Mouse (Mus musculus): ENCODE measurements around the gene Fstl4. TPM values are rescaled to one million over a fixed set of nuclear protein-coding genes. Genes with fewer than 3 reads are reported as not detected.
"Not testable (repeated sequence)": the region's sequence is repeated elsewhere in the genome, so short reads cannot be mapped to it uniquely, and the experiment has no call there.

Gene Fstl4
- polyA plus RNA-seq, 1 experiment from 2014 or later: 2.6 TPM

- H3K4me1 ChIP-seq (replicated peaks); H3K36me3 ChIP-seq; H3K4me3 ChIP-seq; H3K27ac ChIP-seq; H3K9me3 ChIP-seq; H3K27me3 ChIP-seq (ENCODE audit: insufficient read depth, poor library complexity, severe bottlenecking); DNase-seq (ENCODE audit: low spot score): not testable (repeated sequence)
- 88% methylated on average over 3 of the region's 3 CpGs for WGBS
Measured at GRCm38 (mm10) chr11:53087896-53088295, 323.5 kb downstream of the Fstl4 start.

DNA sequence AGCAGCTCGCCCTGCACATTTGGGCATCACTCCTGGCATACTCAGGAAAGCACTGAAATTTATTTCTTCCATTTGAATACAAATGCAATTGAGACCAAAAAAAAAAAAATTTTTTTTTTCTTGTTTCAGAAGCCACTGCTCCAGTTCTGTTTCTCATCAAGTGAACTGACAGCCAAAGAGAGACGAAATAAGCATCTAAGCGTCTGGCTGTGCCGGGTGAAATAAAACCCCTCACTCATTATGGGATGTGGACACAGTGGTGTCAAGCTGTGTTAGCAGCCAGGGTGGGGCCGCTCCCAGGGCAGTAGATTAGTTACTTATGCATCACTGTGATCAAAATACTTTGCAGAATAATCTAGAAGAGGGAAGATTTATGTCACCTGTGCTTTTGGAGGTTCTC, 327.2 kb downstream of the Fstl4 start:
- no peak overlapping the region for H3K27ac ChIP-seq
- H3K36me3 ChIP-seq: no peaks in the 10 kb centered on the region
- 64% methylated on average over 5 of the region's 5 CpGs for WGBS
- 0 out of 2 replicates have a peak, but pooled peaks cover 9% of the 10 kb centered on the region for H3K4me1 ChIP-seq (replicated peaks)
- no peaks in the 10 kb centered on the region for H3K9me3 ChIP-seq
- no peak for DNase-seq (ENCODE audit: low spot score)
- no peak overlapping the region for H3K4me3 ChIP-seq
- H3K27me3 ChIP-seq (ENCODE audit: insufficient read depth, poor library complexity, severe bottlenecking): no peaks in the 10 kb centered on the region

DNA sequence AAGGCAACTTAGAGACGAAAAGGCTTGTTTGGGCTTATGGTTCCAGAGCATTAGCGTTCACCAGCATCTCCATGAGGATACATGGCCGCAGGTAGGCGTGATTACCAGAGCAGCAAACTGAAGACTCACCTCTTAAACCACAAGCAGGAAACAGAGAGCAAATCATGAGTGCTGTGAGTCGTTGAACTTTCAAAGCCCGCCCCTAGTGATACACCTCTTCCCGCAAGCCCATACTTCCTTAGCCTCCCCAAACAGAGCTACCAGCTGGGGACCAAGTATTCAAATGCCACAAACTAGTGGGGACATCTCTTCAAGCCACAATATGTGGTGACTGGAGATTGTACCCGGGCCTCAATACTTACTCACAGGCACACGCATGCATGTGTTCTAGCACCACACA, 332.4 kb downstream of the Fstl4 start:
- DNase-seq (ENCODE audit: low spot score): no peak
- Histone ChIP-seq H3K4me3 (no peak overlapping the region), H3K27me3 (ENCODE audit: insufficient read depth, poor library complexity, severe bottlenecking) (0 out of 2 replicates have a peak, but pooled peaks cover 2% of the 10 kb centered on the region), H3K4me1 (replicated peaks) (0 out of 2 replicates have a peak, but pooled peaks cover 9% of the 10 kb centered on the region), H3K36me3 (no peaks in the 10 kb centered on the region), H3K9me3 (no peaks in the 10 kb centered on the region), H3K27ac (no peak overlapping the region)
- WGBS: 93% methylated on average over 9 of the region's 9 CpGs

DNA sequence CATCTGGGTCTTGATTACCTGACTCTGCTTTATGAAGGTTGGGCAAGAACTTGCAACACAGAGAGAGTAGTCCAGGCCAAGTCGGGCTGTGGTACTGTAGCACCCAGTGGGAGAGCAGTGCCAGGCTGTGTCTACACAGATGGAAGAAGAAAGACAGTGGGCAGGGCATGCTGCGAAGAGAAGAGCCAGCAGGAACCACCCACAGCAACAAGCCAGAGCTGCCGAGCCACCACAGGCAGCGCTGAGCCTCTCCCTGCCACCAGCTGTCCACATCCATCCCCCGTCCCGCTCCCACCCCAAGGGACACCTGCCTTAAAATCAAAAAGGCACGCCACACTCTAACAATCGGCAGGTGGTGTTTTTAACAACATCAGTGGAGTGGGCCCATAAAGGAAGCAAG, 332.9 kb downstream of the Fstl4 start:
- H3K27ac ChIP-seq: no peak overlapping the region
- H3K4me1 ChIP-seq (replicated peaks): 0 out of 2 replicates have a peak, but pooled peaks cover 6% of the 10 kb centered on the region
- 81% methylated on average over 8 of the region's 8 CpGs for WGBS
- H3K36me3 ChIP-seq: no peaks in the 10 kb centered on the region
- no peak for DNase-seq (ENCODE audit: low spot score)
- no peaks in the 10 kb centered on the region for H3K9me3 ChIP-seq
- 0 out of 2 replicates have a peak, but pooled peaks cover 2% of the 10 kb centered on the region for H3K27me3 ChIP-seq (ENCODE audit: insufficient read depth, poor library complexity, severe bottlenecking)
- no peak overlapping the region for H3K4me3 ChIP-seq

DNA sequence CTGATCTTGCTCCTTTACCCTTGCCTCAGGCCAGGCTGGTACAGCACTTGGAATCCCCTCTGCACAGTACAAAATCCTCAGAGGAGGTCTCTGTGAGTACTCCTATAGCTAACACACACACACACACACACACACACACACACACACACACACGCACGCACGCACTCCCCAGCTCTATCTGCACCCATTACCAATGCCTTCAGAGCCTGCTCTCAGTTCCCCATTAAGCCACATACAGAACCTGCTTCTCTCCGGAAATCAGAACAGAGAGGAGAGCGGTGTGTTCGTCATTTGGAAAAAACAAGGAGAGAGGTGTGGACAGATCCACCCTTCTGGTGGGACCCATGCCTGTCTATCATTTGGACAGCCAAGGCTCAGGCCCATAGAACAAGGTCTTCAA, 333.4 kb downstream of the Fstl4 start:
- Histone ChIP-seq H3K4me1 (replicated peaks) (0 out of 2 replicates have a peak, but pooled peaks cover 6% of the 10 kb centered on the region), H3K4me3 (no peak overlapping the region), H3K9me3 (no peaks in the 10 kb centered on the region), H3K36me3 (no peaks in the 10 kb centered on the region), H3K27ac (no peak overlapping the region), H3K27me3 (ENCODE audit: insufficient read depth, poor library complexity, severe bottlenecking) (0 out of 2 replicates have a peak, but pooled peaks cover 2% of the 10 kb centered on the region)
- DNase-seq (ENCODE audit: low spot score): no peak
- 88% methylated on average over 6 of the region's 6 CpGs for WGBS

GRCm38 (mm10) chr11:53098780-53099198, 334.4 kb downstream of the Fstl4 start:
- Histone ChIP-seq H3K36me3 (no peaks in the 10 kb centered on the region), H3K4me3 (no peak overlapping the region), H3K9me3 (no peaks in the 10 kb centered on the region), H3K4me1 (replicated peaks) (peaks cover 11% of the 10 kb centered on the region; the same call in 1 of the 2 replicates), H3K27me3 (ENCODE audit: insufficient read depth, poor library complexity, severe bottlenecking) (0 out of 2 replicates have a peak, but pooled peaks cover 2% of the 10 kb centered on the region), H3K27ac (no peak overlapping the region)
- no peak for DNase-seq (ENCODE audit: low spot score)
- WGBS: 82% methylated on average over 3 of the region's 3 CpGs

- no peak overlapping the region for H3K4me3 ChIP-seq
Measured at GRCm38 (mm10) chr11:53099322-53099721, 334.9 kb downstream of the Fstl4 start.

GRCm38 (mm10) chr11:53101732-53102131, 337.3 kb downstream of the Fstl4 start:
- peaks cover 10% of the 10 kb centered on the region; the same call in 1 of the 2 replicates for H3K4me1 ChIP-seq (replicated peaks)
- 87% methylated on average over 5 of the region's 5 CpGs for WGBS
- DNase-seq (ENCODE audit: low spot score): no peak
- no peaks in the 10 kb centered on the region for H3K36me3 ChIP-seq
- 0 out of 2 replicates have a peak, but pooled peaks cover 2% of the 10 kb centered on the region for H3K27me3 ChIP-seq (ENCODE audit: insufficient read depth, poor library complexity, severe bottlenecking)
- no peak overlapping the region for H3K4me3 ChIP-seq
- no peaks in the 10 kb centered on the region for H3K9me3 ChIP-seq
- H3K27ac ChIP-seq: no peak overlapping the region

More at GRCm38 (mm10) chr11:53099322-53099721, 334.9 kb downstream of the Fstl4 start:
- 89% methylated on average over 5 of the region's 5 CpGs for WGBS
- no peak for DNase-seq (ENCODE audit: low spot score)
- Histone ChIP-seq H3K27me3 (ENCODE audit: insufficient read depth, poor library complexity, severe bottlenecking) (0 out of 2 replicates have a peak, but pooled peaks cover 2% of the 10 kb centered on the region), H3K27ac (no peak overlapping the region), H3K36me3 (no peaks in the 10 kb centered on the region), H3K4me1 (replicated peaks) (peaks cover 13% of the 10 kb centered on the region; the same call in 1 of the 2 replicates), H3K9me3 (no peaks in the 10 kb centered on the region)

DNA sequence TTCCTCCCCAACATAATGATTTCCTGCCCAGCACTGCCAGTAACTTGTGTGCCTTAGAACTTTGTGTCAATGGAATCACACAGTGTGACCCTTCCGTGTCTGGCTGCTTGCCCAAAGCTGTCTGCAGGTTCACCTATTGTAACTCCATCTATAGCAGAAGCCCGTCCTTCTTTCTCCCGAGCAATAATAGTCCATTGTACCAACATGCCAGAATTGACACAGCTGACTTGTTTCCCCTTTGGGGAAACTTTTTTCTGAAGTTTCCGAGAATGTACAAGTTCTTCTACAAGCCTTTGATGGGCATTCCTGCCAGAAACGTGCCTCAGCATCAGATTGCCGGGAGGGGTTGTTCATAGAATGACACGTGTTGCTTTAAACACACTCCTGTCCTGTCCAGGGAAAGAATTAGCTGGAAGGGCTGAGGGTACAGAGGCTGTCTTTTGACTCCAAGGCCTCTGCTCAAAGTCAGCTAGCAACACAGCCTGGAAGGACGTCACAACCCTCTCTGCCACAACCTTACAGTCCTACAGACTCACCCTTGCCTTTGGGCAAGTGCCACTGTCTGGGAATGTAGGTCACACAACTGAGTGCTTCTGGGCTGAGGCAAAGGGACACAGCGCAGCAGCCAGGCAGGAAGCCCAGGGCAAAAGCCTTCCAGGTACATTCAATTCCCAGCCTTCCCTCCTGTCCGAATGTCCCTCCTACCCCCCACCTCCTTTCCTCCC, 339.3 kb downstream of the Fstl4 start:
- DNase-seq (ENCODE audit: low spot score): no peak
- no peaks in the 10 kb centered on the region for H3K36me3 ChIP-seq
- H3K27me3 ChIP-seq (ENCODE audit: insufficient read depth, poor library complexity, severe bottlenecking): 0 out of 2 replicates have a peak, but pooled peaks cover 2% of the 10 kb centered on the region
- no peak overlapping the region for H3K27ac ChIP-seq
- no peak overlapping the region for H3K4me3 ChIP-seq
- 43% methylated on average over 10 of the region's 10 CpGs for WGBS
- peaks cover 10% of the 10 kb centered on the region; the same call in 1 of the 2 replicates for H3K4me1 ChIP-seq (replicated peaks)
- no peaks in the 10 kb centered on the region for H3K9me3 ChIP-seq

GRCm38 (mm10) chr11:53107706-53108105, 343.3 kb downstream of the Fstl4 start:
- 81% methylated on average over 5 of the region's 5 CpGs for WGBS
- no peak for DNase-seq (ENCODE audit: low spot score)
- H3K36me3 ChIP-seq: no peaks in the 10 kb centered on the region
- H3K27ac ChIP-seq: no peak overlapping the region
- H3K27me3 ChIP-seq (ENCODE audit: insufficient read depth, poor library complexity, severe bottlenecking): no peaks in the 10 kb centered on the region
- H3K4me1 ChIP-seq (replicated peaks): peaks cover 23% of the 10 kb centered on the region; the same call in 1 of the 2 replicates
- H3K9me3 ChIP-seq: no peaks in the 10 kb centered on the region
- no peak overlapping the region for H3K4me3 ChIP-seq

DNA sequence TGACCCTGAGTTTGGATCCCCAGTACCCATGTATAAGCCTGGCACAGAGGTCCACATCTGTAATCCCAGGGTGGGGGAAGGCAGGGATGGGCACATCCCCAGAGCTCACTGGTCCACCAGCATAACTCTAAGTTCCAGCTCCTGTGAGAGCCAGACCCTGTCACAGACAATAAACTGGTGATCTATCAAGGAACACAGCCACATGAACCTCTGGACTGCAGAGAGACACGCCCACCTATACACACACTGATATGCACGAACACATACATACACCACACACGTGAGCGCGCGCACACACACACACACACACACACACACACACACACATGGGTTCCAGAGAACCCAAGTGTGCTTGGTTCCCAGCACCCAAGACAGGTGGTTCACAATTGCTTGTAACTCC, 344.4 kb downstream of the Fstl4 start:
- WGBS: 95% methylated on average over 6 of the region's 6 CpGs
- H3K9me3 ChIP-seq: no peaks in the 10 kb centered on the region

DNA sequence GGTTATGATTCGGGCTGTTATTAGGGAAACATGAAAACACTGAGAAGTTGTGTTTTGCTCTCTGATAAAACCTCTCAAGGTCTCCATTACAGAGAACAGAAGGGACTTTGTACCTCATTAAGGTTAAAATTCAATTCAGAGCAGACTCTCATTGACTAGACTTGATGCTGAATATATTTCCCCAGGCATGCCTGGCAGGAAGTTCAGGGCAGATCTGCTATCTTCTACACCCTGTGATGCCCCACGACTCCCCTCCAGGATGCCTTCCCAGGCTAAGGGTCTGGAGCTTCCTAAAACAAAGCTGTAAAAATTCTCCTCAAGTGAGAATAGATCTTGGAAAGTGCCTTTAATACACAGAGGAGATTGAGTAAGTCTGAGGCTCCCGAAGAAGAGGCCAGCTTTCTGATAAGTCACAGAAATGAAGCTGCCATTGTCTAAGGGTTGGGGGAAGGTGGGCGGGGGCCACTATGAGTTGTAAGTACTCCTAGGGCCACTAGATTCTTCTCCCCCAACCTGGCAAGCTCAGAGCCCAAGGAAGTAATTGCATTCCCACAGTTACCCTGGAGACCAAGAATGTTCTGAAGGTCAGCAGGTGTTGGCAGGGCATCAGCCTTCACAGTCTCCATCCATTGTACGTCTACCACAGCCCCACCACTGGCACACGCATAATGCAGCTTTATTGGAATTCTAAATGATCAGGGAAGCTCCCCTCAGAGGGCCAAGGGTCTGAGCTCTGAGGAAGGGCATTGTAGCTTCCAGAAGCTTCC, 345.4 kb downstream of the Fstl4 start:
- Histone ChIP-seq H3K4me3 (no peak overlapping the region), H3K9me3 (no peaks in the 10 kb centered on the region), H3K36me3 (no peaks in the 10 kb centered on the region), H3K27me3 (ENCODE audit: insufficient read depth, poor library complexity, severe bottlenecking) (no peaks in the 10 kb centered on the region), H3K27ac (no peak overlapping the region), H3K4me1 (replicated peaks) (0 out of 2 replicates have a peak, but pooled peaks cover 12% of the 10 kb centered on the region)
- WGBS: 73% methylated on average over 6 of the region's 6 CpGs
- DNase-seq (ENCODE audit: low spot score): no peak

More for the DNA sequence above, 344.4 kb downstream of the Fstl4 start:
- Histone ChIP-seq H3K27me3 (ENCODE audit: insufficient read depth, poor library complexity, severe bottlenecking) (no peaks in the 10 kb centered on the region), H3K4me1 (replicated peaks) (peaks cover 16% of the 10 kb centered on the region; the same call in 1 of the 2 replicates), H3K27ac (no peak overlapping the region), H3K4me3 (no peak overlapping the region), H3K36me3 (no peaks in the 10 kb centered on the region)
- no peak for DNase-seq (ENCODE audit: low spot score)

- H3K9me3 ChIP-seq: no peaks in the 10 kb centered on the region
- 77% methylated on average over 4 of the region's 4 CpGs for WGBS
- H3K27me3 ChIP-seq (ENCODE audit: insufficient read depth, poor library complexity, severe bottlenecking): no peaks in the 10 kb centered on the region
- peaks cover 28% of the 10 kb centered on the region for H3K4me1 ChIP-seq (replicated peaks)
- H3K36me3 ChIP-seq: no peaks in the 10 kb centered on the region
- H3K4me3 ChIP-seq: no peak overlapping the region
- no peak overlapping the region for H3K27ac ChIP-seq
- no peak for DNase-seq (ENCODE audit: low spot score)
Measured at GRCm38 (mm10) chr11:53115711-53116110, 351.3 kb downstream of the Fstl4 start.
